ENCODE assay signal across 24 mouse cellular contexts in genomic region chr5:119597530-119597929, GRCm38 (mm10).
"Had no signal": no experiment of that assay in that cellular context is flagged by ENCODE, and none has a peak within 500 bp of the region (broad histone marks: within the 10 kb centered on the region; RNA-seq: fewer than 3 reads in every experiment).

No protein-coding gene starts in this region.

- H3K9me3 ChIP-seq: heart, embryonic 10.5 days; heart, embryonic 12.5 days; hindbrain, embryonic 10.5 days; hindbrain, embryonic 12.5 days; intestine, embryonic 15.5 days; limb, embryonic 13.5 days; limb, embryonic 15.5 days had no signal

- H3K4me3 ChIP-seq: gastrocnemius, adult 2 months; heart, embryonic 10.5 days; heart, embryonic 12.5 days; hindbrain, embryonic 10.5 days; hindbrain, embryonic 12.5 days; intestine, embryonic 15.5 days; layer of hippocampus, adult 2 months; left cerebral cortex, adult 2 months; limb, embryonic 13.5 days; limb, embryonic 15.5 days had no signal

- H3K36me3 ChIP-seq: heart, embryonic 10.5 days; heart, embryonic 12.5 days; hindbrain, embryonic 10.5 days; hindbrain, embryonic 12.5 days; intestine, embryonic 15.5 days; limb, embryonic 13.5 days; limb, embryonic 15.5 days had no signal

- H3K9ac ChIP-seq: heart, embryonic 12.5 days; hindbrain, embryonic 12.5 days; hindbrain, embryonic 14.5 days; intestine, embryonic 15.5 days; limb, embryonic 13.5 days; limb, embryonic 15.5 days had no signal

- ATAC-seq: hindbrain, embryonic 16.5 days; inflammation-experienced regulatory T-cells, adult 6 months; intestine, embryonic 15.5 days; intestine, postnatal 0 days had no signal

- H3K27me3 ChIP-seq: hindbrain, embryonic 12.5 days; intestine, embryonic 15.5 days; limb, embryonic 15.5 days had no signal

- DNase-seq: gastrocnemius, adult 2 months; gastrocnemius, postnatal 10 days; gastrocnemius, postnatal 25 days; heart, adult 18-20 months; heart, postnatal 10 days; heart, postnatal 4 days; kidney, adult 18-20 months; kidney, adult 8-10 months; kidney, postnatal 10 days; kidney, postnatal 25 days; kidney, postnatal 4 days had no signal

- H3K27ac ChIP-seq: gastrocnemius, adult 2 months; heart, embryonic 10.5 days; hindbrain, embryonic 10.5 days; hindbrain, embryonic 12.5 days; hindbrain, embryonic 14.5 days; intestine, embryonic 15.5 days; layer of hippocampus, adult 2 months; left cerebral cortex, adult 2 months; limb, embryonic 13.5 days; limb, embryonic 15.5 days had no signal

- H3K4me2 ChIP-seq: heart, embryonic 12.5 days; hindbrain, embryonic 12.5 days; hindbrain, embryonic 14.5 days; intestine, embryonic 15.5 days; limb, embryonic 13.5 days; limb, embryonic 15.5 days had no signal

- H3K4me1 ChIP-seq: heart, embryonic 12.5 days; hindbrain, embryonic 12.5 days had no signal
